Mouse (Mus musculus): ENCODE measurements around the gene Cav1.

Cav1 gene

GRCm38 (mm10) chr6:17317944-17318343, 11.8 kb downstream of the Cav1 start:
- DNase-seq, result no peak

- DNase-seq, result no peak
Observed at GRCm38 (mm10) chr6:17321976-17322375, 15.8 kb downstream of the Cav1 start.

- no peak for DNase-seq
Observed at GRCm38 (mm10) chr6:17327216-17327615, 21.1 kb downstream of the Cav1 start.

GRCm38 (mm10) chr6:17329801-17330200, 23.7 kb downstream of the Cav1 start:
- no peak for DNase-seq

- no peak for DNase-seq
Observed at GRCm38 (mm10) chr6:17337724-17338123, 31.6 kb downstream of the Cav1 start.

- DNase-seq, result no peak
Observed at GRCm38 (mm10) chr6:17340406-17340805, 34.3 kb downstream of the Cav1 start.

- no peak for DNase-seq
Observed at GRCm38 (mm10) chr6:17348011-17348410, 41.9 kb downstream of the Cav1 start.

- DNase-seq, result no peak
Observed at GRCm38 (mm10) chr6:17350803-17351202, 44.7 kb downstream of the Cav1 start.

GRCm38 (mm10) chr6:17358896-17359690, 53.0 kb downstream of the Cav1 start:
- DNase-seq, result peak; percentile 40 to 45

GRCm38 (mm10) chr6:17362771-17363170, 56.6 kb downstream of the Cav1 start:
- no peak for DNase-seq

- no peak for DNase-seq
Observed at GRCm38 (mm10) chr6:17363446-17364179, 57.5 kb downstream of the Cav1 start.

- DNase-seq, result no peak
Observed at GRCm38 (mm10) chr6:17374326-17374725, 68.2 kb downstream of the Cav1 start.

GRCm38 (mm10) chr6:17377371-17377770, 71.2 kb downstream of the Cav1 start:
- no peak for DNase-seq

- DNase-seq, result no peak
Observed at GRCm38 (mm10) chr6:17380102-17380501, 74.0 kb downstream of the Cav1 start.

GRCm38 (mm10) chr6:17381690-17382089, 75.6 kb downstream of the Cav1 start:
- DNase-seq, result no peak

- DNase-seq, result no peak
Observed at GRCm38 (mm10) chr6:17385531-17385930, 79.4 kb downstream of the Cav1 start.

GRCm38 (mm10) chr6:17387991-17388710, 82.0 kb downstream of the Cav1 start:
- DNase-seq, result no peak

Measured in cerebellum, adult 18-20 months (tissue).